Mouse (Mus musculus): ENCODE data around the gene Ttyh2. TPM values are rescaled to one million over a fixed set of nuclear protein-coding genes. Genes with fewer than 3 reads are reported as not detected.

Gene Ttyh2
- polyA plus RNA-seq (2015; fragmentation: Nextera tagmentation; extraction: Ambion mirVana) = 30.0 and 31.0 TPM in 2 replicates

DNA sequence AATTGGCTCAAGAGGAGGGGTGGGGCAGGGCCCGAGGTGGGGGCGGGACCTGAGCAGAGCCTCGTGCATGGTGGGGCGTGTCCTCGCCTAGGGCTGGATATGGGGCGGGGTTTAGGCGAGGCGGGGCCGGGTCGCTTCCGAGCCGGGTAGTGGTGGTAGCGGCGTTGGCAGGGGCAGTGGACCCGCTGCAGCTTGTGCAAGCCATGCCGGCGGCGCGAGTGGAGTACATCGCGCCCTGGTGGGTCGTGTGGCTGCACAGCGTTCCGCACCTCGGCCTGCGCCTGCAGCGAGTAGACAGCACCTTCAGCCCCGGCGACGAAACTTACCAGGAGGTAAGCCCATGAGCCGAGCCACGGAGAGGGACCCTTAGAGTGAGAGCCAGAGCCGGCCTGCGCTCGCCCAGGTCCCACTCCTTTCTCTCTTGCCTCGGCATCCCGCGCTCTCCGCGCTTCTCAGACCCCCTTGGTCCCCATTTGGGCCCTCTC, at the start of gene Ttyh2:
TSS of gene Ttyh2 (plus strand) at position 91 of the 485 bp plus-strand sequence.
- peaks cover 13% of the 10 kb centered on the region; the same call in 1 of the 2 replicates for H3K27me3 ChIP-seq (replicated peaks)
- peak; percentile 83 for ATAC-seq (ENCODE audit: low FRiP score)

DNA sequence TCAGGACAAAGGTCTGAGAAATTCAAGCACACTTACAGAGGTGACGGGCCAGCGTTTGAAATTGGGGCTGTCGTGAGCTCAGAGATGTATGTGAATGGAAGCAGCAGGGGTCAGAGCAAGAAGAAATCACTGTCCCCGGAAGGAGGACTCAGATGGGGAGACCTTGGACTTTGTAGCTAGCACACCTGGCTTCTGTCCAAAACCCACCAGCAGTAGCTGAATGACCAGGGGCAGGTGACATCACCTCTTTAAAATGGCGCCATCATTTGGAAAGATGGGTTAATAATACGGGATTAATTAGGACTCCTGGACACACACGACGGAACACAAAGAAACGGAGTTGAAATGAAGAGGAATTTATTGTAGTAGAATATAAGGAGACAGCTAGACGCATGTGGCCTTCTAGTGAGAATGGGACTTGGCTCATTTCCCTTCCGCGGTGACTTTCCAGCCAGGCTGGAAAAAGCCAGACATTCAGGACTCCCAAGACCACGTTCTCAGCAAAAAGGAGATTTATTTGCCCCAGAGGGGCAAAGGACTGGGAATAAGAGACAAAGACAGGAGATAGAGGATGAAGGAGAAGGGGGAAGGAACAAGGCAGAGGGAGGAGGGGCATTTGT, 49.0 kb upstream of the Ttyh2 start:
- Histone ChIP-seq H3K9me3 (replicated peaks) (no peaks in the 10 kb centered on the region), H3K4me1 (peaks cover 8% of the 10 kb centered on the region), H3K9ac (replicated peaks) (no peak overlapping the region), H3K4me3 (replicated peaks) (no peak overlapping the region), H3K36me3 (no peaks in the 10 kb centered on the region), H3K27ac (replicated peaks) (no peak overlapping the region), H3K27me3 (replicated peaks) (no peaks in the 10 kb centered on the region; the same call in 1 of the 2 replicates), H3K4me2 (no peak overlapping the region)
- 33% methylated on average over 13 of the region's 13 CpGs for WGBS
- no peak for ATAC-seq (ENCODE audit: low FRiP score)

More for the DNA sequence above, at the start of gene Ttyh2:
- under 1% methylated on average over 38 of the region's 40 CpGs for WGBS
- peak within 1 kb of the TSS; percentile 70 for H3K27ac ChIP-seq (replicated peaks)
- H3K9ac ChIP-seq (replicated peaks) = peak within 1 kb of the TSS; percentile 35
- peaks cover 56% of the 10 kb centered on the region for H3K4me1 ChIP-seq
- peak within 1 kb of the TSS; percentile 50 for H3K4me3 ChIP-seq (replicated peaks)
- no peaks in the 10 kb centered on the region for H3K9me3 ChIP-seq (replicated peaks)
- H3K4me2 ChIP-seq = peak within 1 kb of the TSS; percentile 84
- H3K36me3 ChIP-seq = peaks cover 26% of the 10 kb centered on the region

GRCm38 (mm10) chr11:114627036-114627435, 48.2 kb upstream of the Ttyh2 start:
- no peak overlapping the region for H3K27ac ChIP-seq (replicated peaks)
- no peak overlapping the region for H3K4me3 ChIP-seq (replicated peaks)
- no peaks in the 10 kb centered on the region; the same call in 1 of the 2 replicates for H3K27me3 ChIP-seq (replicated peaks)
- H3K4me2 ChIP-seq = no peak overlapping the region
- H3K36me3 ChIP-seq = no peaks in the 10 kb centered on the region
- H3K9ac ChIP-seq (replicated peaks) = no peak overlapping the region
- WGBS = 78% methylated on average over 6 of the region's 6 CpGs
- no peak for ATAC-seq (ENCODE audit: low FRiP score)
- peaks cover 8% of the 10 kb centered on the region for H3K4me1 ChIP-seq
- no peaks in the 10 kb centered on the region for H3K9me3 ChIP-seq (replicated peaks)

DNA sequence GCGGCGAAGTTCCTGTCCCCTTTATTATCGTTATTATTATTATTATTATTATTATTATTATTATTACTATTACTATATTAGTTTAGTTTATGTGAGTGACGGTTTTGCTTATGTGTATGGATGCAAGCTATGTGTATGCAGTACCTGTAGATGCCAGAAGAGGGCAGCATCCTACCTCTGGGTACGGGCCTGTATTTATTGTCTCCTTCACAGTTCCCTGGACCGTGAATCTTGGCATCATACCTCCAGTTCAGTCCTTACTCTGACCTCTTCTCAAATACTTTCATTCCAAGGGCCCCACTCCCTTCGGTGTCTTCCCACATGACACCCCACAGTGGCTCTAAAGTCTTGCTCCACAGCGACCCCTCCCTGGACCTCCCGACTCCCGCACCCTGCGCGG, 47.2 kb upstream of the Ttyh2 start:
- no peaks in the 10 kb centered on the region; the same call in 1 of the 2 replicates for H3K27me3 ChIP-seq (replicated peaks)
- WGBS = 73% methylated on average over 12 of the region's 12 CpGs
- H3K9ac ChIP-seq (replicated peaks) = no peak overlapping the region
- H3K4me1 ChIP-seq = peaks cover 8% of the 10 kb centered on the region
- H3K36me3 ChIP-seq = no peaks in the 10 kb centered on the region
- no peak for ATAC-seq (ENCODE audit: low FRiP score)
- no peaks in the 10 kb centered on the region for H3K9me3 ChIP-seq (replicated peaks)
- H3K4me2 ChIP-seq = no peak overlapping the region
- no peak overlapping the region for H3K27ac ChIP-seq (replicated peaks)
- no peak overlapping the region for H3K4me3 ChIP-seq (replicated peaks)

- WGBS = 83% methylated on average over 5 of the region's 5 CpGs
- H3K9ac ChIP-seq (replicated peaks) = no peak overlapping the region
- peaks cover 4% of the 10 kb centered on the region; the same call in 1 of the 2 replicates for H3K27me3 ChIP-seq (replicated peaks)
- H3K9me3 ChIP-seq (replicated peaks) = no peaks in the 10 kb centered on the region
- H3K4me2 ChIP-seq = no peak overlapping the region
- peaks cover 8% of the 10 kb centered on the region for H3K4me1 ChIP-seq
- H3K4me3 ChIP-seq (replicated peaks) = no peak overlapping the region
- no peaks in the 10 kb centered on the region for H3K36me3 ChIP-seq
- no peak overlapping the region for H3K27ac ChIP-seq (replicated peaks)
- ATAC-seq (ENCODE audit: low FRiP score) = no peak
Measured at GRCm38 (mm10) chr11:114630044-114630443, 45.2 kb upstream of the Ttyh2 start.

DNA sequence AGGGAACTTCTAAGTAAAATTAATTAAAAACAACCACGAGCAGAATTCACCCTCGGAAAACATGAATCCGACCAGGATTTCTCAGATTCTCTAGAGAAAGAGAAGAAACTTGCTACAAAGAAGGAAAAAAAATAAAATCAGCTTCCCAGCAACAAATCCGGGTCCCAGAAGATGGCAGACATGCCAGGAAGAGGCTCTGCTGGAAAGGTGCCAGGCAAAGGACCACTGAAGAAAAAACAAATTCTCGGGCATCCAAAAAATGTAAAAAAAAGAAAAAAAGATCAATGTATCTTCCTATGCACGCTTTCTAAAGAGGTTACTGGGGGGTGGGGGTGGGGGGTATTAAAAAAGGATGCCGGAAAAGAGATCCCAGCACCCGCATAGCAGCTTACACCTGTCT, 43.0 kb upstream of the Ttyh2 start:
- Histone ChIP-seq H3K4me3 (replicated peaks) (no peak overlapping the region), H3K27ac (replicated peaks) (no peak overlapping the region), H3K9me3 (replicated peaks) (no peaks in the 10 kb centered on the region), H3K4me2 (no peak overlapping the region), H3K4me1 (peaks cover 18% of the 10 kb centered on the region), H3K27me3 (replicated peaks) (peaks cover 5% of the 10 kb centered on the region; the same call in 1 of the 2 replicates), H3K36me3 (no peaks in the 10 kb centered on the region), H3K9ac (replicated peaks) (no peak overlapping the region)
- WGBS = 73% methylated on average over 8 of the region's 8 CpGs
- no peak for ATAC-seq (ENCODE audit: low FRiP score)

DNA sequence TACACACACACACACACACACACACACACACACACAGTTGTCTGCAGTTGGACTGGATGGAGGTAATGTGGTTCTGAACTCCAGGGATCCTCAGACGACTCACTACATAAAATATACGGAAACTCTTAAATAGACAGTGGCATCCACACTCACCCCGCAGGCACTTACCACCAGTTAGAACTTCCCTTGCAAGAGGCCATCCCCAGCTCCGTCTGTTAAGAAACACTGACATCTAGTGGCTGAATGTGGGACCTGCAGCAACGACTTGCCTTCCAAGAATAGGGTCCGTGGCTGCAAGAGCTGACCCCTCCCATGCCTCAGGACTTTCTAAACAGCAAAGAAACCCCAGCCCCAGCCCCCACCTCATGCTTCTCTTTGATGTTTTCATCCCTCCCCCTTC, 38.9 kb upstream of the Ttyh2 start:
- 0% methylated on average over 6 of the region's 6 CpGs for WGBS
- Histone ChIP-seq H3K4me1 (peaks cover 37% of the 10 kb centered on the region), H3K9me3 (replicated peaks) (no peaks in the 10 kb centered on the region), H3K27me3 (replicated peaks) (peaks cover 25% of the 10 kb centered on the region), H3K9ac (replicated peaks) (no peak overlapping the region), H3K27ac (replicated peaks) (no peak overlapping the region), H3K4me2 (peak overlapping the region; percentile 44), H3K36me3 (no peaks in the 10 kb centered on the region), H3K4me3 (replicated peaks) (no peak overlapping the region)
- peak; percentile 67 for ATAC-seq (ENCODE audit: low FRiP score)

DNA sequence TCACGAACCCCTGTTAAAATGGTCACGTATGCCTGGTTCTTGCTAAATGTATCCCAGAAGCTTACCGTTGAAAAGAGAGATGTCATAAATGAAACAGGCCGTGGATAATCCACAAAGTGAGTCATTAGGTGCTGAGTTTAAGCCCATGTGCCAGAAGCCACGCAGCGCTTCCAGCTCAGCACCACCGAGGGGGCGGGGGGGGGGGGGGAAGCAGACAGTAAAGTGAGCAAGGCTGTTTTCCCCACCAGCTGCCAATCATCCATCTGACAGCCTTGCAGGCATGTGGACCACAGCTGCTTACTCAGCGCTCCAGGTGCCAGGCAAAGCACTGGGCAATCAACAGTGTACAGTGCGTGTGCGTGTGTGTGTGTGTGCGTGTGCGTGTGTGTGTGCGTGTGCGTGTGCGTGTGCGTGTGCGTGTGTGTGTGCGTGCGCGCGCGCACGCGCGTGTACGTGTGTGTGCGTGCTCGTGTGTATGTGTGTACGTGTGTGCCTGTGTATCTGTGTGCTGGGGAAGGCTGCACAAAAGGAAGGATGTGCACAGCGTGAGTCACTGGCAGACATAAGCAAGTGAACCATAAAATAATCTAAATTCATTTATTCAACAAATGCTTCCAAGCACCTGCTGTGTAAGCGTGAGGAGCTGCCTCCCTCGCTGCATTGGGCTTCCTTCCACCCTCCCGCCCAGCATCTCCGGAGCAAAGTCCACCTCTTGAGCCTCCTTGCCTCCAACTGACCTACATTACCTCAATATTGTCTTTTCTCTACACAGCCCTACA, 38.3 kb upstream of the Ttyh2 start:
- Histone ChIP-seq H3K9ac (replicated peaks) (no peak overlapping the region), H3K4me1 (peaks cover 39% of the 10 kb centered on the region), H3K36me3 (no peaks in the 10 kb centered on the region), H3K4me2 (peak overlapping the region; percentile 44), H3K27me3 (replicated peaks) (peaks cover 25% of the 10 kb centered on the region), H3K27ac (replicated peaks) (0 out of 2 replicates have a peak overlapping the region, but pooled peaks have one; percentile 13), H3K4me3 (replicated peaks) (no peak overlapping the region), H3K9me3 (replicated peaks) (no peaks in the 10 kb centered on the region)
- ATAC-seq (ENCODE audit: low FRiP score) = peak; percentile 45; the same call in 1 of the 2 replicates
- 48% methylated on average over 35 of the region's 35 CpGs for WGBS

- Histone ChIP-seq H3K9ac (replicated peaks) (no peak overlapping the region), H3K4me1 (peaks cover 39% of the 10 kb centered on the region), H3K9me3 (replicated peaks) (no peaks in the 10 kb centered on the region), H3K4me2 (no peak overlapping the region), H3K4me3 (replicated peaks) (no peak overlapping the region), H3K36me3 (no peaks in the 10 kb centered on the region), H3K27ac (replicated peaks) (no peak overlapping the region), H3K27me3 (replicated peaks) (peaks cover 25% of the 10 kb centered on the region)
- 58% methylated on average over 10 of the region's 10 CpGs for WGBS
- ATAC-seq (ENCODE audit: low FRiP score) = no peak
Measured at GRCm38 (mm10) chr11:114638647-114639290, 36.5 kb upstream of the Ttyh2 start.

GRCm38 (mm10) chr11:114639681-114640103, 35.5 kb upstream of the Ttyh2 start:
- 6% methylated on average over 19 of the region's 19 CpGs for WGBS
- ATAC-seq (ENCODE audit: low FRiP score) = no peak
- no peak overlapping the region for H3K9ac ChIP-seq (replicated peaks)

GRCm38 (mm10) chr11:114640658-114641057, 34.6 kb upstream of the Ttyh2 start:
- Histone ChIP-seq H3K4me1 (peaks cover 37% of the 10 kb centered on the region), H3K9ac (replicated peaks) (no peak overlapping the region; the same call in 1 of the 2 replicates), H3K27me3 (replicated peaks) (peaks cover 22% of the 10 kb centered on the region), H3K4me2 (no peak overlapping the region), H3K27ac (replicated peaks) (no peak overlapping the region), H3K36me3 (no peaks in the 10 kb centered on the region), H3K4me3 (replicated peaks) (no peak overlapping the region), H3K9me3 (replicated peaks) (no peaks in the 10 kb centered on the region)
- WGBS = 38% methylated on average over 6 of the region's 6 CpGs
- ATAC-seq (ENCODE audit: low FRiP score) = no peak

More at GRCm38 (mm10) chr11:114639681-114640103, 35.5 kb upstream of the Ttyh2 start:
- H3K9me3 ChIP-seq (replicated peaks) = no peaks in the 10 kb centered on the region
- no peaks in the 10 kb centered on the region for H3K36me3 ChIP-seq
- peaks cover 24% of the 10 kb centered on the region for H3K27me3 ChIP-seq (replicated peaks)
- peaks cover 39% of the 10 kb centered on the region for H3K4me1 ChIP-seq
- no peak overlapping the region; the same call in 1 of the 2 replicates for H3K4me2 ChIP-seq
- H3K27ac ChIP-seq (replicated peaks) = no peak overlapping the region
- H3K4me3 ChIP-seq (replicated peaks) = no peak overlapping the region
